Mouse (Mus musculus): ENCODE measurements at regions not wholly inside any gene's neighbourhood (a gene's known extent, or its start where the extent isn't known, plus 50 kb on each side); places are given as distances from the start of the nearest gene placed in this dataset.

- no peak for DNase-seq (ENCODE audit: low read depth, low spot score)
Observed at GRCm38 (mm10) chr17:89592826-89593225, 317.4 kb downstream of the Gm10184 start.

GRCm38 (mm10) chr17:89559506-89559905, 350.7 kb downstream of the Gm10184 start:
- no peak for DNase-seq (ENCODE audit: low read depth, low spot score)

- DNase-seq (ENCODE audit: low read depth, low spot score) = no peak
Observed at GRCm38 (mm10) chr17:89554754-89555153, 354.3 kb upstream of the Fshr start.

GRCm38 (mm10) chr17:89553597-89553996, 353.1 kb upstream of the Fshr start:
- no peak for DNase-seq (ENCODE audit: low read depth, low spot score)

GRCm38 (mm10) chr17:89550758-89551157, 350.3 kb upstream of the Fshr start:
- no peak for DNase-seq (ENCODE audit: low read depth, low spot score)

- peak; percentile 12 for DNase-seq (ENCODE audit: low read depth, low spot score)
Observed at GRCm38 (mm10) chr17:89521912-89522311, 321.4 kb upstream of the Fshr start.

GRCm38 (mm10) chr17:89519413-89519812, 318.9 kb upstream of the Fshr start:
- DNase-seq (ENCODE audit: low read depth, low spot score) = no peak

- no peak for DNase-seq (ENCODE audit: low read depth, low spot score)
Observed at GRCm38 (mm10) chr17:89505288-89505687, 304.8 kb upstream of the Fshr start.

- DNase-seq (ENCODE audit: low read depth, low spot score) = no peak
Observed at GRCm38 (mm10) chr17:89493547-89493946, 293.1 kb upstream of the Fshr start.

GRCm38 (mm10) chr17:89466486-89466885, 266.0 kb upstream of the Fshr start:
- no peak for DNase-seq (ENCODE audit: low read depth, low spot score)

- peak; percentile 77 for DNase-seq (ENCODE audit: low read depth, low spot score)
Observed at GRCm38 (mm10) chr17:89465883-89466282, 265.4 kb upstream of the Fshr start.

GRCm38 (mm10) chr17:89460438-89460837, 260.0 kb upstream of the Fshr start:
- no peak for DNase-seq (ENCODE audit: low read depth, low spot score)

GRCm38 (mm10) chr17:89454301-89454700, 253.8 kb upstream of the Fshr start:
- no peak for DNase-seq (ENCODE audit: low read depth, low spot score)

GRCm38 (mm10) chr17:89450724-89451123, 250.2 kb upstream of the Fshr start:
- no peak for DNase-seq (ENCODE audit: low read depth, low spot score)

GRCm38 (mm10) chr17:89449391-89449790, 248.9 kb upstream of the Fshr start:
- no peak for DNase-seq (ENCODE audit: low read depth, low spot score)

GRCm38 (mm10) chr17:89434288-89434687, 233.8 kb upstream of the Fshr start:
- no peak for DNase-seq (ENCODE audit: low read depth, low spot score)

GRCm38 (mm10) chr17:89410026-89410425, 209.6 kb upstream of the Fshr start:
- no peak for DNase-seq (ENCODE audit: low read depth, low spot score)

GRCm38 (mm10) chr17:89405589-89405988, 205.1 kb upstream of the Fshr start:
- no peak for DNase-seq (ENCODE audit: low read depth, low spot score)

- DNase-seq (ENCODE audit: low read depth, low spot score) = no peak
Observed at GRCm38 (mm10) chr17:89357241-89357640, 156.8 kb upstream of the Fshr start.

GRCm38 (mm10) chr17:89340497-89341205, 140.2 kb upstream of the Fshr start:
- no peak for DNase-seq (ENCODE audit: low read depth, low spot score)

GRCm38 (mm10) chr17:89319602-89320288, 119.3 kb upstream of the Fshr start:
- no peak for DNase-seq (ENCODE audit: low read depth, low spot score)

GRCm38 (mm10) chr17:89318356-89318755, 117.9 kb upstream of the Fshr start:
- DNase-seq (ENCODE audit: low read depth, low spot score) = no peak

GRCm38 (mm10) chr17:89311133-89311532, 110.7 kb upstream of the Fshr start:
- DNase-seq (ENCODE audit: low read depth, low spot score) = no peak
